Mouse (Mus musculus) bone marrow, adult 2 months (tissue): ENCODE data around the gene Fbxw8.

Experiments used
- CTCF ChIP-seq: fragments of 200-500 bp; IDR thresholded peaks from 2 replicates; pipeline ENCODE4 v1.5.1; 2011; ENCODE audit warnings: low read length, control low read depth; ENCODE audit not compliant: control insufficient read depth, insufficient read depth
- POLR2A ChIP-seq: fragments of 200-500 bp; IDR thresholded peaks from 2 replicates; pipeline ENCODE4 v1.6.1; 2011; ENCODE audit warnings: low read depth, mild to moderate bottlenecking, control low read depth, low read length, borderline replicate concordance; ENCODE audit not compliant: control insufficient read depth

- TF ChIP-seq POLR2A (no peak), CTCF (no peak)
Observed at GRCm38 (mm10) chr5:118197421-118197820, 42.2 kb upstream of the Fbxw8 start.
